Mouse (Mus musculus): ENCODE results near the gene Met. TPM values are rescaled to one million over a fixed set of nuclear protein-coding genes. Genes with fewer than 3 reads are reported as not detected.

Met gene
- polyA plus RNA-seq, 1 experiment = 1.6 TPM

DNA sequence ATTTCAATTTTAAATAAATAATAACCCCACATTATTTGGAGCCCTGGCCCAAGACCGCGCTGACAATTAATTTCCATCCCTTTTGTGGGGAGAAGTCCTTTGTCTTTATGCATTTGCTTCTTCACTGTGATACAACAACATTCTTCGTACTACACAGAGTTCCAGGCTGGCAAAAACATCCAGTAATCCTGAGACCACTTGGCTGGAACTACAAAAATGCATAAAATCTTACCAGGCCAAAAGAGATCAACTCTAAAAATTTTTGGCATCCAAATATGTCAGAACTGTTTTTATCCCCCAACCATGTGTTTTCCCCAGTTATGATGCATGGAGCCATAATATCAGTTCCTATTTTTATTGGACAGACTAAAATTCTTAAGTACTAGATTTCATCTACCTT, 116.7 kb downstream of the Met start:
- 96% methylated on average over 3 of the region's 3 CpGs for WGBS
- H3K4me3 ChIP-seq (ENCODE audit: control insufficient read depth, insufficient read depth, low read length) = no peak overlapping the region
- H3K27ac ChIP-seq (ENCODE audit: control insufficient read depth, insufficient read depth, low read length) = no peak overlapping the region
- H3K36me3 ChIP-seq (ENCODE audit: control insufficient read depth, insufficient read depth, low read length) = no peaks in the 10 kb centered on the region
- DNase-seq = no peak
- TF ChIP-seq POLR2A (IDR thresholded peaks at IDR 0.05; ENCODE audit: control insufficient read depth, extremely low read depth, insufficient read depth, low read length, poor library complexity) = no peak
- no peak for TF ChIP-seq CTCF (IDR thresholded peaks at IDR 0.05; ENCODE audit: borderline replicate concordance, control insufficient read depth, extremely low read depth, insufficient read depth, low read length, poor library complexity)
- H3K4me1 ChIP-seq (replicated peaks; ENCODE audit: control insufficient read depth, insufficient read depth, low read length) = no peaks in the 10 kb centered on the region; the same call in 1 of the 2 replicates
- no peaks in the 10 kb centered on the region for H3K27me3 ChIP-seq (ENCODE audit: control insufficient read depth, insufficient read depth, low read length)

DNA sequence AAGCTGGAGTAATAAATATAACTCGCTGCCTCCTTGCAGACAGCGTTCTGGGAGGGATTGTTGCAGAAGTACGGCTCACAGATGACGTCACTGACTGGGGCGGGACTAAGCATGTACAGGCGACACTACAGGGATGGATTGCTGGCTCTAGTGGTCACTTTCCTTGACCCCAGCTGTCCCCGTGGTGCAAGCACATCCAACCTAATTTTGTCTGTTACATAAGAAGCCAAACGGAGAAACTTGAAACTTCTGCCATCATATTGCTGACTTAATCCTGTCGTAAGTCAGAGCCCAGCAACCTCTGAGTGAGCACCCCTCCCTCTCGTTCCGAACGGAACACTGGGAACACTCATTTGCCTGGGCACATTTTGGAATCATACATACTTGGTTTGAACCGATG, 120.4 kb downstream of the Met start:
- TF ChIP-seq CTCF (IDR thresholded peaks at IDR 0.05; ENCODE audit: borderline replicate concordance, control insufficient read depth, extremely low read depth, insufficient read depth, low read length, poor library complexity) = no peak
- no peak for TF ChIP-seq POLR2A (IDR thresholded peaks at IDR 0.05; ENCODE audit: control insufficient read depth, extremely low read depth, insufficient read depth, low read length, poor library complexity)
- Histone ChIP-seq H3K4me3 (ENCODE audit: control insufficient read depth, insufficient read depth, low read length) (no peak overlapping the region), H3K27me3 (ENCODE audit: control insufficient read depth, insufficient read depth, low read length) (no peaks in the 10 kb centered on the region), H3K27ac (ENCODE audit: control insufficient read depth, insufficient read depth, low read length) (no peak overlapping the region), H3K4me1 (replicated peaks; ENCODE audit: control insufficient read depth, insufficient read depth, low read length) (no peaks in the 10 kb centered on the region; the same call in 1 of the 2 replicates), H3K36me3 (ENCODE audit: control insufficient read depth, insufficient read depth, low read length) (no peaks in the 10 kb centered on the region)
- peak; percentile 4 for DNase-seq
- 35% methylated on average over 13 of the region's 13 CpGs for WGBS

DNA sequence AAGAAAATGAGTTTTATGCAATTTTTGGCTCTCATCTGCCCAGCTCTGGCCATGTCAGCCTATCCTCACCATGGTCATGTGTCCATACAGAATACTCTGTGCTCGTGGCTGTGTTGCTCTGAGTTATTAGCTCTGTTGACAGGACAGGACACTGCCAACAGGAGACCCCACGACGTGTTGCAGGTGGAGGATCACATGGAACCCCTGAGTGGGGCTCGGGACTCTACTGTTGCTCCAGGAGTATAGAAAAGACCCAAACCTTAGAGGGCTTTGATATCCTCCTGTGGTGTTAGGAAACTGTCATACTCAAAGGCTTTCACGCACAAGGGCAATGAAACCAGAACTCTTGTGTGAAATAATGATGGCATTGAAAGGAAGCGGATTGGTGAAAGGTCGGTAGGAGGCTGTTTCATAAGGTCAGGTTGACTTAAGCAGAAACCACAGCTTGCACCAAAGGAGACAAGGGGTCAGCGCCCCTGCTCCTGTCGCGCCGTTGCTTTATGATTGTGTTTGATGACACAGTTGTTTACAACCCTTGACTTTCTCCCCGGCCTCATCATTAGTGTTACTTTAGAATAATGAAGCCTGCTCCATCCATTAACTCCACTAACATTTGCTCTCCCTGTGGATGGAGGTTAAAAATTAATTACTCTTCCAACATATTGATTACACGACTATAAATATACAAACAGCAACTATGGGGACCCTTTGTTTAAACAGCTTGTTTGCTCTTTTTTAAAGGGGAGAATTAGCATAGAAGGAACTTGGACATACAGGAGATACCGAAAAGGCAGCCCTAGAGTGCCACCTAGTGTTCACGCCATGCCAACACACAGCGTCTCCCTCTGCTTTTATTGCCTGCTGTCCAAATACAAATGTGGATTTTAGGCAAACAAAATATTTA, 125.7 kb downstream of the Met start:
- DNase-seq = peak; percentile 64
- Histone ChIP-seq H3K4me1 (replicated peaks; ENCODE audit: control insufficient read depth, insufficient read depth, low read length) (no peaks in the 10 kb centered on the region), H3K27me3 (ENCODE audit: control insufficient read depth, insufficient read depth, low read length) (no peaks in the 10 kb centered on the region), H3K4me3 (ENCODE audit: control insufficient read depth, insufficient read depth, low read length) (no peak overlapping the region), H3K27ac (ENCODE audit: control insufficient read depth, insufficient read depth, low read length) (no peak overlapping the region), H3K36me3 (ENCODE audit: control insufficient read depth, insufficient read depth, low read length) (no peaks in the 10 kb centered on the region)
- 40% methylated on average over 16 of the region's 16 CpGs for WGBS
- TF ChIP-seq CTCF (IDR thresholded peaks at IDR 0.05; ENCODE audit: borderline replicate concordance, control insufficient read depth, extremely low read depth, insufficient read depth, low read length, poor library complexity) (no peak), POLR2A (IDR thresholded peaks at IDR 0.05; ENCODE audit: control insufficient read depth, extremely low read depth, insufficient read depth, low read length, poor library complexity) (no peak)

DNA sequence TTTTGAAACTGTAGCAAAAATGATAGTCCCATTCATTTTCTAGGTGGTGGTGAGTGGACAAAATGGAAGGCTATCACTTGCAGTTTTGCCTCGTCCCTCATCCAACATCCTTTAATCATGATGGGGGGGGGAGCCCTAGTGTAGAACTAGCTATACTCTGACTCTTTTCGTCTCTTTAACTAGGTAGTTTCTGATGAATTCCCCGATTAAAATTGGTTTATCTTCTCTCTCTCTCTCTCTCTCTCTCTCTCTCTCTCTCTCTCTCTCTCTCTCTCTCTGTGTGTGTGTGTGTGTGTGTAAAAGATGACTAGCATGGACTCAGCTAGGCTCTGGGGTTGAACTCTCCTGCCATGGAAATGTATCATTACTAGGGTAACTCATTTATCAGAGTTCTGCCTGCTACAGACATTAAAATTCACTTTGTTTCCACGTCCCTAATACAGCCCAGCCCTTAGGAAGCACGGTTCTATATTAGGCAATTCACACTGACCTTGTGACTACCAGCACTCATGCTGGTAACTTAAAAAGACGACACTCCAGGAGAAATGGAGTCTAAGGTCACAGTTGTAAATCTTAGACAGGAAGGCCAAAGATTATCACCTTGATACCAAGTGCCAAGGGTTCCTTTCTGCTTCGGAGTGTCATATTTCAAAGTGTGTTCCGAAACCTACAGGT, 126.5 kb downstream of the Met start:
- WGBS = 75% methylated on average over 8 of the region's 8 CpGs
- Histone ChIP-seq H3K36me3 (ENCODE audit: control insufficient read depth, insufficient read depth, low read length) (no peaks in the 10 kb centered on the region), H3K27ac (ENCODE audit: control insufficient read depth, insufficient read depth, low read length) (no peak overlapping the region), H3K4me1 (replicated peaks; ENCODE audit: control insufficient read depth, insufficient read depth, low read length) (no peaks in the 10 kb centered on the region), H3K27me3 (ENCODE audit: control insufficient read depth, insufficient read depth, low read length) (no peaks in the 10 kb centered on the region), H3K4me3 (ENCODE audit: control insufficient read depth, insufficient read depth, low read length) (no peak overlapping the region)
- DNase-seq = no peak
- TF ChIP-seq CTCF (IDR thresholded peaks at IDR 0.05; ENCODE audit: borderline replicate concordance, control insufficient read depth, extremely low read depth, insufficient read depth, low read length, poor library complexity) (no peak), POLR2A (IDR thresholded peaks at IDR 0.05; ENCODE audit: control insufficient read depth, extremely low read depth, insufficient read depth, low read length, poor library complexity) (no peak)

DNA sequence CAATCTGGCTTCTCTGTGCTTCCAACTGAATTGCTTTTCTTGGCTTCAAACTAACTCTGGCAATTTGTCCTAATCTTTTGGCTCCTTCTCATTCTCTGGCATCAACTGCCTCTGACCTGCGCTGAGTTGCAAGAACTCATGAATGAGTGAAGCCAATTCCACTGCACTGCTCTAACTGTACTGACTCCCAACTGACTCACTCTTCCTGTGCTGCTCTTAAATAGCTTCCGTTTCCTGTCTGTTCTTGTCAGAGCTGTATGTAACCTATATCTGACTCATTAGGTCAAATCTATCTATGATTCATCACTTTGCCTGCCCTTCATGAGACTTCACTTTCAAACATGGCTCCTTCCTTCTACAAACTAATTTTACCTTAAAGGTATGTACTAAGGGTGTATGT, 130.4 kb downstream of the Met start:
- WGBS = 97% methylated on average over 2 of the region's 2 CpGs
- no peak for DNase-seq

DNA sequence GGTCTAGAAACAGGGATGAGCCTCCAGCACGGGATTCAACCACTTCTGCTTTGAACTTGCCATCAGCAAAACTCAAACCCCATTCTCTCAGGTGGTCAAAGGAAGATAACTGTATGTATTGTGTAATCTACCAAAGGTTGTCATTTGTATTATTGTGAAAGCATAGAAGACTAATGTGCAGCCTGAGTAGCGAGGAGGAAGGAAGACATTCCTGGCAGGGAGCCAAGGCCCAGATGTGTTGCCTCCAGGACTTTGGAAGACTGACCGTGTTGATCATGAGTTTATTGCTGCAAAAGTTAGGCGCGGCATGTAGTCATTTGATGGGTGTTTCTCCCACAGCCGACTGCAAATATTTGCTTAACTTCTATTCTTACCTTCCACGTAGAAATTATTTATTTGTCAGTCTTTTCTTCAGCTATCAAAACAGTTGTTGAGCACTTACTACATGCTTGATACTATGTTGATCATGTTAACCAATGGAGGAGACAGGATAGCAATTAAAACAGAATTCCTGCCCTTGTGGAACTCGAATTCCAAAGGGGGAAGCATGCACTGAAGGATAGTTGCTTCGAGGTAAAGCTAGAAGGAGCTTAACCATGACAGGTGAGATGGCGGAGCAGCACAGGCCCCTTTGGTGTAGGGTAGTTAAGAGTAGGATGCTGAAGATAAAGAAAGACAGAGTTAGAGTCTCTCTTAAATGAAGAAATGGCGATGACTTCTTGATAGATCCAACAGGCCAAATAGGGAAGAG, 132.3 kb downstream of the Met start:
- Histone ChIP-seq H3K4me1 (replicated peaks; ENCODE audit: control insufficient read depth, insufficient read depth, low read length) (no peaks in the 10 kb centered on the region), H3K27me3 (ENCODE audit: control insufficient read depth, insufficient read depth, low read length) (no peaks in the 10 kb centered on the region), H3K4me3 (ENCODE audit: control insufficient read depth, insufficient read depth, low read length) (no peak overlapping the region), H3K27ac (ENCODE audit: control insufficient read depth, insufficient read depth, low read length) (no peak overlapping the region), H3K36me3 (ENCODE audit: control insufficient read depth, insufficient read depth, low read length) (no peaks in the 10 kb centered on the region)
- WGBS = 88% methylated on average over 11 of the region's 11 CpGs
- no peak for DNase-seq
- TF ChIP-seq CTCF (IDR thresholded peaks at IDR 0.05; ENCODE audit: borderline replicate concordance, control insufficient read depth, extremely low read depth, insufficient read depth, low read length, poor library complexity) (no peak), POLR2A (IDR thresholded peaks at IDR 0.05; ENCODE audit: control insufficient read depth, extremely low read depth, insufficient read depth, low read length, poor library complexity) (no peak)

More for the DNA sequence above, 130.4 kb downstream of the Met start:
- Histone ChIP-seq H3K27ac (ENCODE audit: control insufficient read depth, insufficient read depth, low read length) (no peak overlapping the region), H3K36me3 (ENCODE audit: control insufficient read depth, insufficient read depth, low read length) (no peaks in the 10 kb centered on the region), H3K27me3 (ENCODE audit: control insufficient read depth, insufficient read depth, low read length) (no peaks in the 10 kb centered on the region), H3K4me1 (replicated peaks; ENCODE audit: control insufficient read depth, insufficient read depth, low read length) (no peaks in the 10 kb centered on the region), H3K4me3 (ENCODE audit: control insufficient read depth, insufficient read depth, low read length) (no peak overlapping the region)
- TF ChIP-seq CTCF (IDR thresholded peaks at IDR 0.05; ENCODE audit: borderline replicate concordance, control insufficient read depth, extremely low read depth, insufficient read depth, low read length, poor library complexity) (no peak), POLR2A (IDR thresholded peaks at IDR 0.05; ENCODE audit: control insufficient read depth, extremely low read depth, insufficient read depth, low read length, poor library complexity) (no peak)

Data from thymus, adult 2 months (tissue).